Mouse (Mus musculus) megakaryocyte progenitor cell, adult 5-6 weeks (primary cell): ENCODE data around the gene Coro2b. TPM values are rescaled to one million over a fixed set of nuclear protein-coding genes. Genes with fewer than 3 reads are reported as not detected.

ENCODE experiments used
- ATAC-seq: replicated peaks from 2 replicates; pipeline ENCODE4 v1.8.0; 2016; ENCODE audit warnings: mild to moderate bottlenecking, moderate TSS enrichment, inconsistent platforms; ENCODE audit not compliant: poor library complexity
- total RNA-seq, 2 experiments: library from RNA; stranded (forward) in 1 of 2; stranded (reverse) in 1 of 2; fragments of 157-497, 149-512 nt in 1 of 2; fragments of 200-1000 nt in 1 of 2; gene quantifications; 2 replicates each; pipeline versions ENCODE4 v1.2.3 to v1.2.4; 2015 to 2017

The Coro2b gene
- total RNA-seq, 2 experiments from 2014 or later, result 0.30 TPM; not detected in 1

DNA sequence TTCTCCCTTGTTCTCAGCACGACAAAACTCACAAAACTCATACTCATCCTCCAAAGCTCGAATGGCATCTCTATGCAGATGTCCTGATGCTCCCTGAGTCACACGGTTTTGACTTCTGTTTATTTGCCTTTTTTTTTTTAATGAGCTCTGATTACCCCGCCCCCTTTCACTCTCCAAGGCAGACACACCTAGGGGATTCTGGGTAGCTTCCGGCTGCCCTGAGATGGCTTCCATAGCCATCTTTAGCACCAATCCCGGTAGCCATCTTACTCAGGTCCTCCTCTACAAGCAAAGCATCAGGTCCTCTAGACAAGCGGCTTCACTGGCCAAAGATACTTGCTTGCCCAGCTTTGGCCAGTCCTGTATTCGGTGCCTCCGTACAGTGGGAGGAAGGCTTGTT, 3.3 kb upstream of the Coro2b start:
- no peak for ATAC-seq

DNA sequence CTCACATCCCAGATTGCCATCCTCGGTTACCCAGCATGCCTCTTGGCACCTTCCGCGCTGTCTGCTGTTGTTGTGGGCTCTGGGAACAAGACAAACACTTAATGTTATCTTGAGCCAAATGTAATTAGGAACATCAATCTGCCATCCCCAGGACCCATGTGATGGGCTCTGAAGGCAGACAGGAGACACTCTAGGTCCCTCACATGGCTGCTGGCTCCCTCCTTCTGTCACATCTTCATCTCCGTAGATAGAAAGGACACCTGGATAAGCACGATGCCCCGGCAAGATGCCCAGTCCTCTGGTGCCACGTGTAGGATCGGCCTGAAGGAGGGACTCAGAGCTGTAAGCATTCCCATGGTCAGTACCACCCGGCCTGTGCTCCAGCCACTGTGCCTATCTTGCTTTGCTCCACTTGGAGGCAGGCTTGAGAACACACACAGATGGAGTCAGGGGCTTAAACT, 2.4 kb upstream of the Coro2b start:
- ATAC-seq, result no peak

DNA sequence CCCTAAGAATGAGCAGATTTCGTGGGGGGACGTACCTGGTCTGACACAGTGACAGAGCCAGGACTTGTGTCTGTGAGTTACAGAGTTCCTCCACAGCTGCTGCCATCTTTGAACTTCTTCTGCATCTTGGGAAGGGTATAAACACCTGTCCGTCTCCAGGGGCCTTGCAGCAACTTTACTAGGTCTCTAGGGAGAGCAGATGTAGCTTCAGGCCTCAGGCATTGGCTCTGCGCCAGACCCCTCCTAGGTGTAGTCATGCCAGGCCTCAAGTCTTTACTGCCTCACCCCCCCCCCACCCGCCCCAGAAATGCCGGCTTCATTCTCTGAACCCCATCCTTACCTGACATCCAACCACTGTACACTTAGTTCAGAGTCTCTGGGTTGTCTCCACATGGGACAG, 1.1 kb upstream of the Coro2b start:
- ATAC-seq, result no peak

DNA sequence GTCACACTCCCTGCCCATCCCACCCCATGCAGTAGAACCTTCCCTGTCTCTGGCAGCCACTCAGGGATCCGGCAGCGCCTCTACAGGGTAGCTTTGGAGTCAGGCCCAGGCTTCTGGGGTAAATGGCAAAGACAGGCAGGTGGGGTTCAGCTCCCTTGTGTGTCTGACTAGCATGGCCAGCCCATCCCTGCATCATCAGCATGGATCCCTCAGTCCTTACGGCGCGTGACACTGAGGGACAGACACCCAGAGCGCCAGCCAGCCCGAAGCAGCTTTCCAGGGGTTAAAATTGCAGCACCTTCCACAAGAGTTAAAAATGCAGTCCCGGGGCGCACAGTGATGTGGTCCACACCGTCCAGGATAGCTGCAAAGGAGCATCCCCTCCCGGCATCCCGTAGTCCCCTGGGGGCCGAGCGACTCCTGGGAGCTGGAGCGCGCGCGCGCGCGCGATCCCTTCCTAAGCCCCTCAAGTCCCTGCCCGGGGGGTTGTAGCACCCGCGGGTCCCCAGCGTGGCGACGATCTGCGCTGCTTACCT, 657 bp downstream of the Coro2b start:
- ATAC-seq, result no peak

DNA sequence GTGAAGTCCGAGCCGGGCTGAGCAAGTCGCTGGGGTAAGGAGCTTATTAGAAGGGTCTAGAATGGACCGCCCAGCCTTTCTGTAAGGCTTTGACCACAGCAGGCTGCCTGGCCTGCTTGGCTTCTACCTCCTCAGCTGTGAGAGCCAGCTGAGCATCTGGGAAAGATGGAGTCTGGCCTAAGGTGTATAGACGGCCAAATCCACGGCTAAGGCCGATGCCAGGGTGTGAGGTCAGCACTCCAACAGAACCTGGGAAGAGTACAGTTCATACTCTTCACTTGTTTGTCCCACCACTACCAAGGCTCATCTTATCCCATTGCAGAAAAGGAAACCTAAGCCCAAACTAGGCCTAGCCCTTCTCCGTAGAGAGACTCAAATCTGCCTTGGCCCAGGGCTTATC, 1.3 kb downstream of the Coro2b start:
- no peak for ATAC-seq

DNA sequence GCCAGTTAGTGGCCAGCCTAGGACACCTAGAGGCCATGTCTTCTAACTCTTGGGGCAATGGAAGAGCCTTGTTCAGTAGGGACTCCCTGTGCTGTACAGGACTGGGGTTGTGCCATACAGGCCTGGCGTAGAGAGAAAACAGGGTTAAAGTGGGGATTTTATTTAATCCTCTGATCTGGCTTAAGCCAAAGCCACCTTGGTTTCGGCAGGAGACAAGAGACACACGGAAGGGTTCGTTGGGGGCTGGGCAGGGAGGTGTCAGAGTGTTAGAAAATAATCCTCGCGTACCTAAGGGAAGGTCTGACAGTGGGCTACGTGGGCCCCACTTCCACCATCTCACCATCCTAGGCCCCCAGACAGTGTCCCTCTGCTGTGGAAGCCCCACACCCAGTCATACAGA, 2.2 kb downstream of the Coro2b start:
- ATAC-seq, result no peak

DNA sequence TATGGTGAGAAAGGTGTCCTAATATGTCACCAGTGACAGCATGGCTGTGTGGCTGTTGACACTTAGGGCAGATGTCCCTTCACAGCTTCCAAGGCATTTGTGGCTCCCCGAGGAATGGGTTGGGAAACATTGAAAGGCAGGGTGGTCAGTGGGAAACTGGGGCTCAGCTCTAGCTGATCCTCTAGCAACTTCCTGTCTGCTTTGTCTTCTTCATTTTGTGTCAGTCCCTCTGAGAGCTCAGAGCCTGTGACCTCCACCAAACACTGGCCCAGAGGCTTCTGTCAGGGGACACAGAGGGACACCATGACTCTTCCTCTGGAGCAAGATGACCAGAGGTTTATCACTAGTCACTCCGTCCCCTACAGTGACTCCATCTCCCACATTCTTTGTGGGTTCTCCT, 2.7 kb downstream of the Coro2b start:
- ATAC-seq, result no peak

DNA sequence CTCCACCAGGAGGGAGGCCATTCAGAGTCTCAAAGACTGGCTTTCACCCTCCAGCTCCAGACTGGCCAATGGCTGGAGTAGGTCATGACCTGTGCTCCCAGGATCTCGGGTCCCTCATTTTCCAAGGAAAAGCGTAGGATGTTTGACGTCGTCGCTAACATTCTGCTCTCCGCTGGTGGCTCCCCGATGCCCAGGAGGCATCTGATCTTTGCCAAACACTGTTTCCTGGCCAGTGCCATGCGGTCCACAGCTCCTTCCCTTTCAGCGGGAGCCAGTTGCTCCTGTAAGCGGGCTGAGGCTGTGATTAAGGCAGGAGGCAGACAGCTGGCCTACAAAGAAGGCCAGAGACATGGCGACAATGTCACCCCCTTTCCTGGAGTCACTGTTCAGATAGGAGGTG, 4.0 kb downstream of the Coro2b start:
- no peak for ATAC-seq

DNA sequence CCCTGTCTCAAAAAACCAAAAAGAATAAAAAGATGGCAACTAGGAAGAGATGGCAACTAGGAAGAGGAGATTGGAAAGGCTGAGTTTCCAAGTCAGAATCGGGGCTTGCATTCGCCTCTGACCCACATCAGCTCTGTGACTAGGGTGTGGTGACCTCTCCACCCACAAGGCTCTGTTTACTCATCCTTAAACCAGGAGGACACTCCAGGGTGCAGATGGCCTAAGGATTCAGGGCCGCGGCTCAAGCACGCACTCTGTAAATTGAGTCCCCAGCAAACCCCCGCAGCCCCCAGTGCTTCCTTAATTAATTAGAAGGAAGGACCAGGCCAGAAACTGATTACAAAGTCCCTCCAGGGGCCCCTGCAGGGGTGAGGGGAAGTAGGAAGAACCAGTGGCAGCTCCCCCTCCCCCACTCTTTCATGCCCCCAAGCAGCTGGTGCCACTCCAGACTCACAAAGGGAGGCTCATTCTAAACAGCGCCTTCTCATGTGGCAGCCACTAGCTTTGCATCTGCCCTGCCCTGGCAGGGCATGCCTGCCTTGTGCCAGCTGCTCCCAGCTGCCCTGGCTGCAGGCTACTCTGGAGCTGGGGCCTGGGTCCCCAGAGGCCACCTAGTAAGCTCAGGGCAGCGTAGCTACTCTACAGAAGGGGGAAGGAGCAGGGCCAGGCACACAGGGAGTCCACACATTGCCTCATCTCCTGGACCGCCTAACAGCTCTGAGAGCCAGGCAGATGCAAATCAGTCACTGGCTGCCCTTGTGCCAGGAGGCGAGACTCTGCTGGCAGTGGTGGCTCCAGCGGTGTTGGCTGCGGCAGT, 5.2 kb downstream of the Coro2b start:
- ATAC-seq, result peak; percentile 73

DNA sequence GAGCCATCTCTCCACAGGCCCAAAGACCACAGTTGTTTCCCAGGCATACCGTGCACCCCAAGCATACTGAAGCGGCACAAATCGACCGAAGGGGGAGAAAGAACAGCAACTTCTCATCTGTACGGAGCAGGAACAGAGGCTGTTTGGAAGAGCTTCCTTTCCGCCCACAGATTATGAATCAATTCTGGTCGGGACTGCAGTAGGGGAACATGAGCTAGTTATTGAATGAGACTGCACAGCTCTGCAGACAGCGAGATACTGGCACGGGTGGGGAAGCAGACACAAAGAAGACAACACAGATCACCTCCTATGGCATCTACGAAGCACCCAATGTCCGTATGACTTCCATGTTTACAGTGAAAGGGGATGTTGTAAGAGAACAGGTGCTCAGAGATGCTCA, 8.3 kb downstream of the Coro2b start:
- ATAC-seq, result no peak

DNA sequence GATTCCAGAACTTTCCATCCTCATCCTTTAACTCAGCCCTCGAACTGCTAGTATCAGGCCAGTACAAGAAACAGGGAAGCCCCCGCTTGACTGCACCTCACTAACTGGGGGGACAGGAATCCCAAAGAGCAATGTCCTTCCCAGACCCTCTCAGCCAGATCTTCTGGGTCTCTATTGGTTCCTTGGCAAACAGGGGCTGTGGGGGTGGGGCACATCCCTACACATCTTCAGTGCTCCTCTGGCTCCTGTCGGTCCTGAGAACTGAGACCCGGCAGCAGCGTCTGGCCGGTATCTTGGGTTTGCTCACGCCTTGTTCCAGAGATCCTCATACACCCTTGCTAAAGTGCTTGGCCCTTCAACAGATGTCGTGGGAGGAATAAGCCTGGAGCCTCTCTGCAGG, 10.0 kb downstream of the Coro2b start:
- ATAC-seq, result no peak

DNA sequence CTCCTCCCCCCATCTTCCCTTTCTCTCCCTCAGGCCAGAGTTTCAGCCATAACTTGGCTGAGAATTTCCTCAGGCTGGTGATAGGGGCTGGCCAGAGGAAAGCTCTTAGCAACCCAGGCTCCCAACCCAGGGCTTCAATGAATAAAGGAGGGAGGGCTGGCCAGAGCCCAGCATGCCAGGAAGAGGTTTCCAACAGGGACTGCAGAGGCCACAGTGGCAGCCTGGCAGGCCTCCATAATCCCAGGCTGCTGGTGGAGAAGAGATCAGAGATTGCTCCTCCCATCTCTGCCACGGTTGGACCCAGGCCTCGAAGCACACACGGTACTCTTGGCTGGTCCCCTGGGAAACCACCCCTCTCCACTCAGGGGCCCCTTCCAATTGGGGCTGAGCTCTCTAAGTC, 10.4 kb downstream of the Coro2b start:
- ATAC-seq, result no peak

DNA sequence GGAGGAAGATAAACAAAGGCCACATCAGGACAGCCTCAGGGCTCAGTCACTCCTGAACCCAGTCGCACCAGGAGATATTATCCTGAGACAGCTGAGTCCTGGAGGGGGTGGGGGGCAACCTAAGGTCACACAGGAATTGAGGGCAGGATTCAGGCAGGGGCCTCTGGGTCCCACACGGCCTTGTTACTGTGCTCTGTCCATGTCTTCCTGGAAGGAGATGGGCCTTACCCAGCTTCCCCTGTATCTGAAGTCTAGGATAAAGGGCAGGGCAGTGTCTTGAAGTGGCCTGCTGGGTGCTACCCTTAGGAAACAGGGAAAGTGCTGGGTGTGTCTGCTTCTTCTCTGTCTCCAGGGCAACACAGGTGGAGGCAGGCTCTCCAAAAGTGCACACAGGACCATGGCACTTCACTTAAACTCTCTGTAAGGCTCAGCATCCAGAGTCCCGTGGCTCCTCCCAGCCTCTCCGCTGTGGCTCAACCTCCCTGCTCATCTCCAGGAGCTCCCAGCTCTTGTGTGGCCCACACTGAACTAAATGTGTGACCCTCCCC, 12.0 kb downstream of the Coro2b start:
- no peak for ATAC-seq

DNA sequence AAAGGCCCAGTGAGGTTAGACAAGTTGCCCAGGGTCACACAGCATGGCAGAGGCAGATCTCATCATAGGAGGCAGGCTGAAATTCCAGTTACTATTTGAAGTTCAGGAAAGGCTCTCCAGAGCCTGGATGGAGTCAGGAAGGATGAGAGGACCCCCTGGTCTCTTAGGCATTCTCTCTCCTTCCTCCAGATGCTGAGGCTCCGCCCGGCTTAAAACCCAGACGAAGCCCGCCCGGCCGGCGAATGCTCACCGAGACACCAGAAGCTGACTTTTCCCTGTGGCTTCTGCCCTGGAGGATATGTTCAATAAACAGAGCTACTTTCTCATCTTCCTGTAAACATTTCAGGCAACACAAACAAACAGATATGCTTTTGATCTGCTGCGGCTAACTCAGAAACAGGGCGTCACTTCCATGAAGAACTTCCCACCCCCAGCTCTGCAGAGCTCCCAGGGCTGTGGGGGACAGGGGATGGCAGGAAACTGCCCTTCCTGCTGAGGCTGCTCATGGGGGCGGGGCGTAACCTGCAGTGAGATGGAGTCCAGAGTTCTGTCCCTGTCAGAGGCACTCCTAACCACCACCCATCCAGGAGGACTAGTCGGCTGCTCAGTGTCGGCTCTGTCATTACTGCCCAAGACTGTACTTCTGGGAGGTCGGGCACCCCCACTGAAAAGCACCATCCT, 13.9 kb downstream of the Coro2b start:
- ATAC-seq, result no peak

DNA sequence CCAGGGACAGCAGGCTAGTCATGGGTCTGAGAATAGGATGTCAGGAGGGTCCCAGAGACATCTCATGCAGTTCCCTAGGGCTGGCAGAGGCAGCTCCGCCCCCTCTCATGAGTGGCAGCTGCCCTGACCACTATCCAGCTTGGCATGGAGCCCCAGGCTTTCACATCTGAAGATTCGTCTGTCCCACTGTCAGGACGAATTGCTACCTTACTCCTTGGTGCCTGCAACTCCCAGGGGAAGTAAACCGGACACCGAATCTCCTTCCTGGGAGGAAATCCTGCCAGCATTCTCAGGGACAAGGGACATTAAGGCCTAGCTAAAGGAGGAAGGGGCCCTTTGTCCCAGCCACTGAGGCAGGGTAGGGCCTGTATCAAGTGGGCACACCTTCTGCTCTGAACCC, 14.6 kb downstream of the Coro2b start:
- ATAC-seq, result no peak

DNA sequence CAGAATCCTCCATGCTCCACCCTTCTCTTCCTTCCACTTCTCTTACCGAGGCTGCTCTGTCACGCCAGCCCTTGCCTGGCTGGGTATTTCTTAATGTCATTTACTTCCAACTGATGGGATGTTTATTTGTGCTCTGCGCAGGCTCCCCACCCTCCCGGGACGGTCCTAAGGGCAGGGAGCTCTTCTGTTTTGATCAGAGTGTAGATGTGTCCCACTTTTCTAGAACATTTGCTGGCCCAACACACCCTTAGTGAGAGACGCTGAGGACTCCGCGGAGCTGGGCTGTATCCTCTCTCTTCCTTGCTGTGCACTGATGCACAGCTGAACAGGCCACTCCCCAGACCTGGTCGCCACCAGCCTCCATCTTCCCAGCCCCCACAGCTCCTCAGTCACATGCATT, 15.3 kb downstream of the Coro2b start:
- no peak for ATAC-seq

DNA sequence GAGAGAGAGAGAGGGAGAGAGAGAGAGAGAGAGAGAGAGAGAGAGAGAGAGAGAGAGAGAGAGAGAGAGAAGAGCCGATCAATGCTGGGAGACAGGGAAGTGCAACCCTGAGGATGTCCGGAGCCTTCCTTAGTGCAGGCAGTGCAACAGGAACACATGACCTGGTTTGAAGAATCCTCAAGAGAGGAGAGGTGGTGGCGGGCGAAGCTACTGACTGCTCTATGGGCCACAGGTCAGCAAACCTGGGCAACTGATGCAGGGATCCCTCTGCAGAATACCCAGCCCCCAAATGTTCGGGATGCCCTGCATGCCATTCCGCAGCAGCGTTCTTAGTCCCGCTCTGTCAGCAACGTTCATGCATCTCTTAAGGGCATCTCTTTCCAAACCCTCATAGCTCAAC, 15.9 kb downstream of the Coro2b start:
- no peak for ATAC-seq

DNA sequence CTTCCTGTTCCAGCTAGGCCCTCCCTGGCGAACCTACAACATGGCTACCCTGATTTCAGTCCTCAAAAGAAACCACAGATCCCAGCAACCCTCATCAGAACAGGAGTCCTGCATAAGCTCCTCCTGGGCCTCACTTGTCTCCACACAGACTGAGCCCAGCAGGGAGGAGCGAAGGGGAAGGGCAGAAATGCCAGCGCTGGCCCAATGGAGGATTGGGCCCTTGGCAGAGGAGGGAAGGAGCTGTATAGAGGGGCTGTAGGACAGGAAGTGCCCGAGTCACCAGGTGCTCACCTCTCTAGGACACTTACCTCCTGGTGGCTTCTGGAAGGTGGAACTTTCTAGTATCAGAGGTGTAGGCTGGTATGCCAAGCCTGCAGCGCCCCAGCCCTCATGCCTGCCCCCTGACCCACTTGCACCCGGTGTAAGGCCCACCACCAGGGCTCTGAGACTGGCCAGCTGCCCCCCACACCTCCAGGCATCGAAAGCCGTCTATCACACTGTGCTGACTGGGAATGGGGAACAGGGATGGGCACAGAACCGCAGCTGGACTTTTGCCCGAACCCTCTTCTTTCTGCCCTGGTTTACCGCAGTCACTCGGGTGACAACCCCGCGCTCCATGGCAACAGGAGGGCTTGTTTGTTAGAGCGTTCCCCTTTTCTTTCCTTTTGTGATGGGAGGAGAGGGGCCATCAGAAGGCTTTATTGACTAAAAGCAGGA, 16.9 kb downstream of the Coro2b start:
- no peak; the same call in 1 of the 2 replicates for ATAC-seq

DNA sequence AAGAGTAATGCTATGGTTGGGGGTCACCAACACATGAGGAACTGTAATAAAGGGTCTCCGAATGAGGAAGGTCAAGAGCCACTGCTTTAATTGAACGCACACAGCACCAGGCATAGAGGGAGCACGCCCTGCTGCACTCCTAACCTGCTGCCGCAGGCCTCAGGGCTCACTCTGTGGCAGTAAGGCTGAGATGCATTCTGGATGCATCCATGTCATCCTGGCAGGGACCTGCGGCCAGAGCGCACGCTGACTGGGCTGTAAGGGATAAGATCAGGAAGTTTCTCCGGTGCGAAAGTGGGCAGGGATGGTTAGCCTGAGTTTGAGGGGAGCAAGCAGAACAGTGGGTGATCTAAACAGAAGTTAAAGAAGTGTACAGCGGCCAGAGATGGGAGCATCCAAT, 17.5 kb downstream of the Coro2b start:
- ATAC-seq, result no peak

DNA sequence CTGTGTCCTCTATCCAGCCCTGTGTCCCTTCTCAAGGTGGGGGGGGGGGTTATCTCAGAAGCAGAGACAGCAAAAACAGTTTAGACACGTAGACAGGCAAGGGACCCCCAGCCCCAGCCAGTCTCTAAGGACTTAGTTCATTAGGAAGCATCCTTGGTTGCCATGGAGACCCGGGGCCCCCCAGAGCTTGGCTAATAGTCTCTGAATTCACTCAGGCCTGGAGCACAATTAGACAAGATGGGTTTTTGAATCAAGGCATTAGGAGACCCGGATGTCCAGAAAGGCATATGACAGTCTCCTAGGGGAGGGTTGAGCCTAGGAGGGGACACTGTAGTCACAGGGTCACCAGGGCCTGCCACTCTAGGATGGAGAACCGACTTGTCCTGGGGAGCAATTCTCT, 18.3 kb downstream of the Coro2b start:
- ATAC-seq, result no peak
